Mouse (Mus musculus) E14TG2a.4 (cell line): ENCODE results near the gene Hs6st2.

Experiments used
- H3K27me3 ChIP-seq: 2 replicates; pipeline ENCODE4 v1.6.1; 2014; ENCODE audit warnings: low read length, control low read depth; ENCODE audit not compliant: insufficient read depth
- H3K36me3 ChIP-seq: 2 replicates; pipeline ENCODE4 v1.6.1; 2014; ENCODE audit warnings: low read length, control low read depth; ENCODE audit not compliant: insufficient read depth
- H3K4me1 ChIP-seq: replicated peaks from 2 replicates; pipeline ENCODE4 v1.6.1; 2014; ENCODE audit warnings: low read depth, low read length, control low read depth
- H3K4me3 ChIP-seq: replicated peaks from 2 replicates; pipeline ENCODE4 v1.5.1; 2014; ENCODE audit warnings: mild to moderate bottlenecking, low read length
- H3K9me3 ChIP-seq: 2 replicates; pipeline ENCODE4 v1.6.1; 2014; ENCODE audit warnings: low read length, control low read depth
- CTCF ChIP-seq: conservative IDR thresholded peaks from 2 replicates; pipeline ENCODE4 v1.5.1; 2014; ENCODE audit warnings: low read length
- NANOG ChIP-seq: IDR thresholded peaks from 2 replicates; pipeline ENCODE4 v1.6.1; 2014; ENCODE audit warnings: borderline replicate concordance, low read length, mixed read lengths
- POU5F1 ChIP-seq: IDR thresholded peaks from 2 replicates; pipeline ENCODE4 v1.6.1; 2014; ENCODE audit warnings: low read length, borderline replicate concordance

The Hs6st2 gene

GRCm38 (mm10) chrX:51681756-51682155, at the start of gene Hs6st2:
TSS of gene Hs6st2 (minus strand) at chrX:51681856.
- TF ChIP-seq POU5F1: no peak
- no peak for TF ChIP-seq CTCF
- no peak for TF ChIP-seq NANOG
- Histone ChIP-seq H3K4me1 (peaks cover 14% of the 10 kb centered on the region; the same call in 1 of the 2 replicates), H3K36me3 (no peaks in the 10 kb centered on the region), H3K27me3 (peaks cover 72% of the 10 kb centered on the region), H3K4me3 (peak within 1 kb of the TSS; percentile 77), H3K9me3 (no peaks in the 10 kb centered on the region)

- TF ChIP-seq CTCF (no peak), NANOG (no peak), POU5F1 (no peak)
- H3K36me3 ChIP-seq: no peaks in the 10 kb centered on the region
These were observed 32.6 kb upstream of the Hs6st2 start for GRCm38 (mm10) chrX:51714086-51714745.

GRCm38 (mm10) chrX:51712996-51713395, 31.3 kb upstream of the Hs6st2 start:
- TF ChIP-seq POU5F1 (no peak), NANOG (no peak), CTCF (no peak)
- no peaks in the 10 kb centered on the region for H3K9me3 ChIP-seq
- no peaks in the 10 kb centered on the region for H3K36me3 ChIP-seq
- no peak overlapping the region for H3K4me3 ChIP-seq
- no peaks in the 10 kb centered on the region for H3K4me1 ChIP-seq
- H3K27me3 ChIP-seq: no peaks in the 10 kb centered on the region

More at GRCm38 (mm10) chrX:51714086-51714745, 32.6 kb upstream of the Hs6st2 start:
- no peaks in the 10 kb centered on the region for H3K9me3 ChIP-seq
- no peak overlapping the region for H3K4me3 ChIP-seq
- H3K4me1 ChIP-seq: no peaks in the 10 kb centered on the region
- no peaks in the 10 kb centered on the region for H3K27me3 ChIP-seq

- H3K9me3 ChIP-seq: no peaks in the 10 kb centered on the region
- TF ChIP-seq CTCF (no peak), POU5F1 (no peak), NANOG (no peak)
- H3K27me3 ChIP-seq: peaks cover 8% of the 10 kb centered on the region
- H3K4me3 ChIP-seq: no peak overlapping the region
- H3K4me1 ChIP-seq: no peaks in the 10 kb centered on the region
- H3K36me3 ChIP-seq: no peaks in the 10 kb centered on the region
These were observed 21.2 kb upstream of the Hs6st2 start for GRCm38 (mm10) chrX:51702823-51703222.

GRCm38 (mm10) chrX:51699079-51699478, 17.4 kb upstream of the Hs6st2 start:
- peaks cover 7% of the 10 kb centered on the region; the same call in 1 of the 2 replicates for H3K9me3 ChIP-seq

GRCm38 (mm10) chrX:51686048-51686949, 4.6 kb upstream of the Hs6st2 start:
- Histone ChIP-seq H3K9me3 (no peaks in the 10 kb centered on the region), H3K4me3 (no peak overlapping the region), H3K27me3 (peaks cover 64% of the 10 kb centered on the region), H3K36me3 (no peaks in the 10 kb centered on the region), H3K4me1 (peaks cover 14% of the 10 kb centered on the region; the same call in 1 of the 2 replicates)
- TF ChIP-seq POU5F1 (no peak), CTCF (no peak), NANOG (no peak)

More at GRCm38 (mm10) chrX:51699079-51699478, 17.4 kb upstream of the Hs6st2 start:
- Histone ChIP-seq H3K27me3 (peaks cover 10% of the 10 kb centered on the region), H3K4me1 (no peaks in the 10 kb centered on the region), H3K36me3 (no peaks in the 10 kb centered on the region), H3K4me3 (no peak overlapping the region)
- no peak for TF ChIP-seq NANOG
- no peak for TF ChIP-seq CTCF
- no peak for TF ChIP-seq POU5F1

GRCm38 (mm10) chrX:51684336-51685056, 2.8 kb upstream of the Hs6st2 start:
- H3K4me3 ChIP-seq: no peak overlapping the region
- peak; percentile 91 for TF ChIP-seq NANOG
- no peak for TF ChIP-seq CTCF
- peak; percentile 55; the same call in 1 of the 2 replicates for TF ChIP-seq POU5F1
- H3K4me1 ChIP-seq: peaks cover 14% of the 10 kb centered on the region; the same call in 1 of the 2 replicates
- no peaks in the 10 kb centered on the region for H3K9me3 ChIP-seq
- no peaks in the 10 kb centered on the region for H3K36me3 ChIP-seq
- H3K27me3 ChIP-seq: peaks cover 77% of the 10 kb centered on the region
